Mouse (Mus musculus): ENCODE results near the gene Bcl2l1.
A peak's percentile ranks its signal among the peaks of the same experiment; 100 is the strongest.

Gene Bcl2l1

DNA sequence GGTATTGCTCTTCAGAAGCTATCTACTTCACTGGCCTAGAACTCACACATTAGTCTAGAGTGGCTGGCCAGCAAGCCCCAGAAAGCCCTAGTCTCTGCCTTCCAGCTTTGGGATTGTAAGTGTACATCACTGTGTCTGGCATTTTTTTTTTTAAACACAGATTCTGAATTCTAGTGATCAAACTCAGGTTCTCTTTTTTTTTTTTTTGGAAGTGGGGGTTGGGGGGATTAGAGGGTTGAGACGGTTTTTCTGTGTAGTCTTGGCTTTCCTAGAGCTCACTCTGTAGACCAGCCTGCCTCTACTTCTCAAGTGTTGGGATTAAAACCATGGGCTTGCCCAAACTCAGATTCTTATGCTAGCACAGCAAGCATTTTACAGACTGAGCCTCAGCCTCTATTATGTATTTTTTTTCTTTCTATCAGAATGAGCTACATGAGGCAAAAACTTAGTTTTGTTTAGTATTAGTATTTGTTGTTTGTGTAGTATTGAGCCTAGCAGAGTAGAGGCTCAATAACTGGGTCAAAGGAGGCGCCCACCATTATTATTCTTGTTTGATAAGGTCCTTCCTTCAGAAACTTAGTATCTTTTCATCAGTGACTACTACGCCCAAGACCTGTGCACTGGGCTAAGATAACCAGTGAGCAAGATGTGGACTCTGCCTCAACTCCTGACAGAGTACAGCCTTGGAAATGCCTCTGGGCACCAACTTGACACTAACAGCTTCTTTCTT is 6.9 kb downstream of the Bcl2l1 start:
- DNase-seq (ENCODE audit: low read depth): no peak

DNA sequence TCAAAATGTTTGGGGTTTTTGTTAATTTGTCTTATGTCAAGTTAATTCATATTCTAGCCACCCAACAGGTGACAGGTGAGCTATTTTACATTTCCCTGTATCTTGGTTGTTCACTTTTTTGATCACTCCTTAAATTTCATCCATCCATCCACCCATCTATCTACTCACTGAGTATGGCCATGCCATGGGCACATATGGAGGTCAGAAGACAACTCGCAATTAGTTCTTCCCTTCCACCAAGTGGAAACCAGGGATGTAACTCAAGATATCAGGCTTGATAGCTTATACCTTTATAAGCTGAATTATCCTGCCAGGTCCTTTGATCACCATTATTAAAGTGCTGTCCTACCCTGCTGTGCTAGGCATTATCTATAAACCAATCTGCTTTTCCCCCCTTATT is 7.8 kb downstream of the Bcl2l1 start:
- DNase-seq (ENCODE audit: low read depth): peak; percentile 53

DNA sequence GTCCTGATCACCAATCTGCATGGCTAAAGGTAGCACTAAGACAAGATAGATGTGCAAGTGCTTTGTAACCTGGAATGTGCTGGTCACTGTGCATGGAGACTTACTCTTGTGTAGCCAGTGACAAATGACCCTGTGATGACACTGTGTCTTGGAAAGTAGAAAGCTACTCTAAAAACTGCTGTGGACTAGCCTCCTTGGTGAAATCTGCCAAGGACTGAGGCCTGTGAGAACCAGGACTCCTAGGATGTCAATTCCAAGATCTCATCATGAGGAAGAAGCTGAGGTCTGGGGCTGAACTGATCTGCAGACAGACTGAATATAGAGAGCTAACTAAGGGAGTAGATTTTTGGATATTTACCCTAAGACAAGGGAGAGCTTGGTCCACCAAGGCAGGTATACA is 10.0 kb downstream of the Bcl2l1 start:
- DNase-seq (ENCODE audit: low read depth): no peak

DNA sequence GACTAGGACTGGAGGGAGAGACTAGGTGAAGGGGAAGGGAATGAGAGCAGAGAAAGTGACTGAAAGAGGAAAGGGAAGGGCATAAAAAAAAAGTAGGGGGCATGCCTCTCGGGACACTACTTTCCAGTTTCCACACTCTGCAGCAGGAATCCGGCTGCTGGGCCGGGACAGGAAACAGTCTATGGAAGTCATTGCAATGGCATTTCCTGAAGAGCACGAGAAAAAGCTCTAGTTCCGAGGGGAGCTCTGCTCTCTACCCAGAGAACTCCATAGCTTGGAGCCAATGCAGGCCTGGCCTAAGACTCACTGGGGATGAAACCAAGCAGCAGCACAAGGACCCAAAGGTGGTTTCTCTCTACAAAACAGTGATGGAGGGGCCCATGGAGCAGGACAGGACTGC is 10.5 kb downstream of the Bcl2l1 start:
- DNase-seq (ENCODE audit: low read depth): peak; percentile 40

DNA sequence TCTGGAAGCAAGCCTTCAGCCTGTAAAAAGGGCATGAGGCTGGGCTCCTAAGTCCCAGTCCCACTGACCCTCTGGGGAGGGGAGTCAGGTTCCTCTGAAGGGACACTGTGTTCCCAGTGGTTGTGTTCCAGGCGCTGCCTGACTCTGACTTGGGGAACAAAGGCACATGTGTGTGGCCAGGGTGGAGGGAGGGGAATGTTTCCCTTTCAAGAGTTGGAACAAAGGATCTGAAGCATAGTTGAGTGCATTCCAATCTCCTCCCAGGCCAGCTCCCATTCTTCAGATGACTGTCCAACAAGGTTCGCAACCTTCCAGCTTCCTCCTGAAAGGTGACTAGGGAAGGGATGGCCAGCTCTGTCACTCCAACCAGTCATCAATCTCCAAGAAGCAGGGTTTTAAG is 11.2 kb downstream of the Bcl2l1 start:
- peak; percentile 30 for DNase-seq (ENCODE audit: low read depth)

DNA sequence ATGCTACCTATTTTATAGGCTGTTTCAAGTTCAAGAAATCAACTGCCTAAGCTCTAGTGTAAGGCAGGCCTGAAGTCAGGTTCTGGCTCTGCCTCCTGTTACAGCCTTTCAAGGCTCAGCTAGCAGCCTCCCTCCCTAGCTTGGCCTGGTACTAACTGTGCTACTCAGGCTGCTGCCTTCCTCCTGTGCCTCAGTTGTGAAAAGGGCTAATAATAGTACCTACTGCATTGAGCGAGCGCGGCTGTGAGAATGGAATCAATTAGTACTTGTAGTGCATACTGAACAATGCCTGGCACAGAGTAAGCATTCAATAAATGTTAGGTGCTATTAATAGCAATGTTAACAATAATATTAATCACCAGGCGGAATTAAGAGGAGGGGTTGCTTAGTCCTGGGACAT is 11.6 kb downstream of the Bcl2l1 start:
- peak; percentile 31 for DNase-seq (ENCODE audit: low read depth)

DNA sequence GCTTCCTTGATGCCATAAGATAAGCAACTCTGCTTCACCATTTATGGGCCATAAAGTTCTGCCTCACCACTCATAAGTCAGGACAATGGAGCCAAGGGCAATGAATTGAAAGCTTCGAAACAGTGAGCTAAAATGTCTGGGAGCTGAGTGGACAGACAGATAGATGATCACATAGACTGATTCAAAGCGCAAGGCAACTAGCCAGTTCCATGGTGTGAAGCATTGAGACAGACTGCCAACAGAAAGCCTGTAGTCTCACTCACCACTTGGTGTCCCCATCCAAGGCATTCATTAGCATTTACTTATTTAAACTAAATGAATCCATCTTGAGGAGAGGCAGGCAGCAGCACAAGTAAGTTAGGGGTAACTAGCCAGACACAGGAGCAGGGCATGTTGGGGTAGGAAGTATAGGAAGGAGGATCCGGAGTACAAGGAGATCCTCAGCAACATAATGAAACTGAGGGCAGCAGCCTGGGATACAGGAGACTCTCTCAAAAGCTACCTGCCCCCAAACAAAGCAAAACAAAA is 12.4 kb downstream of the Bcl2l1 start:
- DNase-seq (ENCODE audit: low read depth): peak; percentile 41

DNA sequence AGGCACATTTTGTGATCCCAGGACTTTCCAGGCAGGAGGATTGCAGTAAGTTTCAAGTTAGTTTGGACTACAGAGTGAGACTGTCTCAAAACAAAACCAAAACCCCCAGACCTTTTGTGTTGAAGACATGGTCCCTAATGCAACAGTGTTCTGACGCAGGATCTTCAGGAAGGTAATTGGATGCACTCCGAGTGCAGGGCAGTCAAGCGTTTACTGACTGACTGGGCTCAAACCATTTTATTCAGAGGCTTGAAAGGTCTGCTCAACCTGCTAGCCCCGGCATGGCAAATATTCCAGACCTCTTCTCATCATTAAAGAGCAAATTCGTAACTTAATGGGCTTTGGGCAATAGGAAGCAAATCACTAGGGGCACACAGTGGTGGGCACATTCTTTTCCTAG is 12.8 kb downstream of the Bcl2l1 start:
- no peak for DNase-seq (ENCODE audit: low read depth)

DNA sequence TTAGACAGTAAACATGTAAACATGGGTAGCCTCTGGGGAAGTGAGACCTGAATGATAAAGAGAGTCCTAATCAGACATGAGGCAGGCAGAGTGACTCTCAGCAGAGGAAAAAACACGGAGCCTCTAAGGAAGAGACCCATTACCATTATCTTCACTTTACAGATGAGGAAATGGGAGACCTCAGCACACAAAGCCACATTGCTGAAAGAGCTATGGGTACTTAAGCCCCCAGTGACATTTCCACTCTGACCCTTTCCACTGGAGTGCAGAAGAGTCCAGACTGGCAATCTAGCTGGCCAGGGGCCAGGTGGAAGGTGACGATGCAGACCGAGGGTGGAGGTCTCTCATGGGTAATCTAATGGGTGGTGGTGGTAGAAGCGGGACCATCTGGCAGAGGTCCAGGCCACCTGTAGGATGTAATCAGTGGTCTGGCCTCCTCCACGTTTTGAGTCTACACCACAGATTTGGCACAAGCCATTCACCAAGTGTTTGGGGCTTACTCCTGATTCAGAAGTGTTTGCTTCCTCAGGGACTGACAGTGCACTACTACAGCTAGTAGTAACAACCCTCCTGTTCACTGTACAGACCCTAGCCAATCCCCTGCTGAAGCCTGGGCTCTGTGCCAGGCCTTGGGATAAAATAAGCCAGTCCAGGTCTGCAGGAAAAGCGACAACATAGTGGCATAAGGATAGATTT is 13.8 kb downstream of the Bcl2l1 start:
- peak; percentile 78 for DNase-seq (ENCODE audit: low read depth)

DNA sequence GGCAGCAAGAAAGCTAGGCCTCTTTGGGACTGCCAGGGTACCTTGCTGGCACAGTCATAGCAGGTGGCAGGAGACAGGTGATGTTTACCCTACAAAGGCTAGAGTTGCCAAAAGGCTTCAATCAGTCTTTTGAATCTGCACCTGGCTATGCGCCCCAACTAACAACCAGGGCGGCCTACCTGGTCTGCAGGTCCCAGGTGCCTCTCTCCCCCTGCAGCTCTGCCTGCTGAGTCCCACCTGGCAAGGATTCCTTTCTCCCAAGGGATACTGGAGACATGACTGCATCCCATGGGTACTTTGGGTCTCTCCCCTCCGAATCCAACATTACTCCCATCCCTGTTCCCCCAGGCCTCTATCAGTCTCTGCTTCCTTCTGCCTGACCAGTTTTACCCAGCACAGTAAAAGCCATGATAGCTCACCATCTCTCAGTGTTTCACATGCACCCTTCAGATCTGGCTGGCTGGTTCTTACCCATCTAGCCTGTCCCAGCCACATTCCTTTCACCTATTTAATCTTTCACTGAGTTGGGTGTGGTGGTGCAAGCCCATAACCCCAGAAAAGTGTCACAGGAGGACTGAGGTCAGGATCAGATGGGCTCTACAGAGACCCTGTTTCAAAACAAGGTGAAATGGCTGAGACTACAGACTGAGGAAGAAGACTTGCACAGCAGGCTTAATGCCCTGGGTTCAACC is 14.7 kb downstream of the Bcl2l1 start:
- DNase-seq (ENCODE audit: low read depth): peak; percentile 18

DNA sequence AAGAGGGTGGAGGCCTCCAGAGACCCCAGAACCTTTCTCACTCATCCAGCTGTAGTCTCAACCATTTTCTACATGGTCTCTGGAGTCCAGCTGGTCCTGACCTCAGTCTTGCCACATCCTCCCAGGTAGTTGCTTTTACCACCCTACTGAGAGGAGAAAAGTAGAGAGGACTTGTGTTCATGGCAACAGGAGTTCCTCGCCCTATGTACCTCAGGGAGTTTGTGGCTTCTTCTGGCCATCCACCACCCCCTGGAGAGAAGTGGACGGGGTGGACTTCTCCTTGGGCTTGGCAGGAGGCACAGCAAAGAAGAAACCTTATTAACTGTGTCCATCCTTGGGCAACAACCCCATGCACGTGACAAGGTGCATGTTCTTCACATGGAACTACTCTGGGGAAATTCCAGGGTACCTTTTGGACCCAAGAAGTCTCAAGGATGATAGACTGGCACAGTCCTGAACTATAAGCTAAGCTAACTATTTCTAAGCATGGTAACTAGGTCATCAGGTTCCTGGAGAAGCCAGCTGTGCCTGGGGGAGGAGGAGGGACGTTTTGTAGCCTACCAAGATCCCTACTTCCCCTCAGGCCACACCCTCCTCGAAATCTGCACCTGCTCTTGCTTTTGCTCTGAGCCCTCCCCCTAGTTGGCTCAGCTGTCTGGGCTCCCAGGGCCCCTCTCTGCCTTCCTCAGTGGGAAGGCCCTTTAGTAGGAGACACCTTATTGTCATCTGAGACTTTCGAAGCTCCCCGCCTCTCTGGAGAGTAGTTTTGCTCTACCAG is 15.5 kb downstream of the Bcl2l1 start:
- peak; percentile 42 for DNase-seq (ENCODE audit: low read depth)

DNA sequence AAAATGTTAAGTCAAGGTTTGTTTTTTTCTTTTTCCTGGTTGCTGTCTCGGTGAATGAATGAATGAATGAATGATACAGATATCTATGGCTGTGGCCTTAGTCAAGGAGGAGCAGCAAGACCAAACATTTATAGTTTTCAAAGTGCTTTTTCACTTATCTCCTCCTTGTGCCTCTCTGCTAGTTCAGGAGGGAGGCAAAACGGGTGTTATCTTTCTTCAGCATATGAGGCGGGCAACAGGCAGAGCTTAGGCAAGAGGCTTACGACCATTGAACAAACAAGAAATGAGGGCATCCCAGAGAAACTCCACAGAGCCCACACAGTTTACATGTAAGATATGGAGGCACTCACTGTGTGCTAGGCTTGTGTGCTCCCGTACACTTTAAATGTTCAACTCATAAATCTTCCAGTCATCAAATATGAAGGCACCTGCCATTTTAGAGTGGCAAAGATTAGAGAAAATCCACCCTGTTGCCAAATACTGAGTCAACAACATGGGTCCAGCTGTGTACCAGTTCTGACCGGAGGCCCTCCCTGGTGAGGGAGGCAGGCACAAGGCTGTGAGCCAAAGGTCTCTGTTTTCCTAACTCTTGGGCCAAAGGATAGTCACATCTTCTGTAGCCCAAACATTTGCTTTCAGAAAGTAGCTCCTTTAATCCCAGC is 17.2 kb downstream of the Bcl2l1 start:
- no peak for DNase-seq (ENCODE audit: low read depth)

DNA sequence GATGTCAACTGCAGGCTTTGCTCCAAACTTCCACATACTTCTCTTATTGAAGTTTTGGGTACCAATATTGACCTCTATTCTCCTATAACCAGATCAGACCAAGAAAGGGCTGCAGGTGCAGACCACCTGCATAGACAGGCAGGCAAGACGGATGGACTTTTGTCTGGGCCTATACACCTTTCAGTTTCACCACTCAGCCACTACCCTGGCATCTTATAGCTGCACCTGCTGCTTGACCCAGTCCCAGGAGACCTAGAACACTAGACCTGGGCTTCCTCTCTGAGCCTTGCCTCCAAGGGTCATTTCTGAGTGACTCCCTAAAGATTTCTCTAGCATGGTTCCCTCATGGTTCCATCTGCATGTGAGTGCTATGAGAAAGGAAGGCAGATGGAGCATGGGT is 18.3 kb downstream of the Bcl2l1 start:
- DNase-seq (ENCODE audit: low read depth): no peak

DNA sequence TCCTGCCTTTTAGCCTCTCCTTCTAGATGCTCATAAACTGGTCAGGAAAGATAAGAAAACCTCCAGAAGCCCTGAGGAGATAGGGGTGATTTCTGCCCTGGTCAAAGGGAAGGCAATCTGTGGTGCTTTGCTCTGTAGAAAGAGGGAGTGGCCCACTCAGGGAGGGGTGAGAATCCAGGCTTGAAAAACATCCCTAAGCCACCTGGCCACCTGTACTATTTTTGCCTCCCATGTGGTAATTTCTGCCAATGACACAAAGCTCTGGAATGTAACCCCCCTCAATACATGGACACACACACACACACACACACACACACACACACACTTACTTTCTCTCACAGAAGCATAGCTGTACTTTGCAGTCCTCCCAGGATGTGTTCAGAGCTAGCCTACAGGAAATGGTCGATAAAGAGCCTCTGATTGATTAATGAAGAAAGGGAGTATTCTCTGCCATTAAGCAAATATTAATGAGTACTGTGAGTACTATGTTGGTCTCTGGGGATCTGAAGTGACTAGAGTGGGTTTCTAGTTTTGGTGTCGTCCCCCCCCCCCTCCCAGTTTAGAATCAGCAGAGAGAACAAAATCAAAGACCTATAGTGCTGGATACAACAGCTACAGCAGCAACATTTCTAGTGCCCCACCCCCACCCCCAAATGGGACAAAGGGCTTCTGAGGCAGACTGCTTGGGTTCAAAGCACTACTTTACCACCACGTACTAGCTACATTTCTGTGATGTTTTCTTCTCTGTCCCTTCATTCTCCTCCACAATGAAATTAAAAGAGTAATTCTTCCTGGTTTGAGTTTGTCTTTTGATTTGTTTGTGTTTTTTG is 20.0 kb downstream of the Bcl2l1 start:
- no peak for DNase-seq (ENCODE audit: low read depth)

DNA sequence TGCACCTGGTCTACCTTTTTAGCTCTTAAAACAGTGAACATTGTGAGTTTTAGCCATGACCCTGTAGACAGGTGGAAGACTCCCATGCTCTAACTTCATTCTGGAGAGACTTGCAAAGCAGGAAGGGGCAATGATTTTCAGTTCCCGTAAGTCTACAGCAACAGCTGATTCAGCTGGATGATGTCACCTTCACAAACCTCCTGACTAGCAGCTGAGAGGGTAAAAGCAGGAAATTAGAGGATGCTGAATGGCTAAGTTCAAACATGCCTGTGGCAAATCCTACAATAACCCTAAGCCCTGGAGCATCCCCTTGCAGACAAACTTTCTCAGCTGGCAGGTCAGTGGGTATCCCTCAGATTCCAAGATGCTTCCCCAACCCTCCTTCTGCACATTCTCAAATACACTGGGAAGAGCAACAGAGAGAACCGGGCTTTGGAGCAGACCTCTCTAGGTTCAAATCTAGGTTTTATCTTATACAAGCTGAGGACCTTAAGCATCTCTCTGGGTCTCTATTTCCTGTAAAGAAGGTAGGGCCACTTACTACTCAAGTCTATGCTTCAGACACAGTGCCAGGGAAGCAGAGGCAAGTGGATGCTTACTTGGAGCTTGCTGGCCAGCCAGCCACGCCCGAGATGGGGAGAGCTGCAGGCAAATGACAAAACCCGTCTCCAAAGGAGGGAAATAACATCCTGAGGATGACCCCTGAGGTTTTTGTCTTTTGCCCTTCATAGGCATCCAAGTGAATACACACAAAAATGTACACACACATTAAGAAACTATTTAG is 21.2 kb downstream of the Bcl2l1 start:
- no peak for DNase-seq (ENCODE audit: low read depth)

DNA sequence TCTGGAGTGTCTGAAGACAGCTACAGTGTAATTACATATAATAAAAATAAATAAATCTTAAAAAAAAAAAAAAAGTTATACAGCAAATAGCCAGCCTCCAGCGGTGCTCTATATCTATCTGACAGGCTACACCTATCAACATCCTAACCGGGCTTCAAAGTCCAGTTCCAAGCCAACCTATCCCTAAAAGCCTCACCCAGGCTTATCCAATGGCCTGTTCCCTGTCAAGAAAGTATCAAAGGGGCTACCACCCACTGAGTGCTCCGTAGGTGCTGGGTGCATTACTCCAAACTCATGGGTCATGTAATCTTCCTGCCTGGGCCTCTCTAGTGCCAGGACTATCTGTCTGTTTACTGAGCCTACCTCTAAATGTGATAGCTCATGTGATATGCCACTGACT is 23.4 kb downstream of the Bcl2l1 start:
- DNase-seq (ENCODE audit: low read depth): no peak

DNA sequence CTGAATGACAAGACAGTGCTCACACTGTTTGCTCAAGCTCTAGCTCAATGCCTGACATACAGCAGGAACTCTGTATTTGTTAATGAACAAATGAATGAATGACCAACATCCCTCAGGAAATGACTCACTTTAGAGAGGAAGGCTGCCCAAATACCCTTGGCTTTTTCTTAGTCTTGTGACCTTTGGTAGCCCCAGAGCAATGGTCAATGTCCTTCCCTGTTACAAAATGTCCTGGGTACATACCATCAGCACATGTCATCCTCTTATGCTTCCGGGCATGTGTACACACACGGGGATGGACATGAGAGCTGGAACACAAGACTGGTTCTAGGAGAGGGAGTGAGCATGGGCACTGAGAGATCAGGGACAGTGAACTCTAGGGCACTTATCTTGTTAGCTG is 25.5 kb downstream of the Bcl2l1 start:
- peak; percentile 91 for DNase-seq (ENCODE audit: low read depth)

DNA sequence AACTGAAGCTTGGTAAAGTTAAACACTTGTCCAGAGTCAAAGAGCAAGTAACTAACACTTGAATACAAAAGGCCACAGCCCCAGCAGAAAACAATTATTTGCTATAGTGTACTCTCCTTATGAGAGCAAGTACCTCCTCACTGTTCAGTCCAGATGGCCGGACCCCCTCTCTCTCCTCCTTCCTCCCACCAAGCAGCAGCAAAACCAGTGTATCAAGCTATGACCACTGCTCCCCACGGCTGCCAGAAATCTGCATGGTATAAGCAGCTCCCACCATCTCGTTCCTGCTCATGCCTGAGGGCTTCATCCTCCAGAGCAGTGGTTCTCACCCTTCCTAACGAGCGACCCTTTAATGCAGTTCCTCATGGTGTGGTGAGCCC is 26.4 kb downstream of the Bcl2l1 start:
- no peak for DNase-seq (ENCODE audit: low read depth)

DNA sequence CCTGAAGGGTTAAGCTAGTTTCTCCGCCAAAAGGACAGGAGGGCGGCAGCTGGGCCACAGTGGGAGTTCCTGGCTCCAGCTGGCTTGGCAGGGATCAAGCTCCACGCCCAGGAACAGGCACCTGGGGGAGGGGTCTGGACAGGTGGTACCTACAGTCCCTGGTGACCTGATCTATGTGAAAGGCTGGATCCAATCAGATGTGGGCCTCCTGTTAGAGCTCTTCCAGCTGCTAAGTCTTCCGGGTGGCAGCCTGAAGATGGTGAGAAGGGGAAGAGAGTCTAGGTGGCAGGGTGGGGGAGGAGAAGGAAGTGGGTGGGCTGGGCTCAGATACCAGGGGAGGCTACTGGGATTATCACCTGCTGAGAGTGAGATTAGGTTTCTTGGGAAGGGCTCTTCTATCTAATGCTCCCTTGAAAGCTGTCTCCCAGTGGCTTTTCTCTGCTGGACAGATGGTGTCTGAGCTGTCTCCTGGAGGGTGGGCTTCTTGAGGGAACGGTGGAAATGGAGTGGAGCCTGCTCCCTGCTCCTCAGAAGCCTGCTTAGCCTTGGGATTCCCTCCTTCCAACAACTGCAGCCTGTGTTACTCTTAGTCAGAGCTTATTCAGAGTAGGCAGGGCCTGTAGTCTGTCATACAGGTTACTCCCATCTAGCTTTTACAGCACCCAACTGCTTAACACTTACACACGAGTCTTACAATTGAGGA is 27.0 kb downstream of the Bcl2l1 start:
- no peak for DNase-seq (ENCODE audit: low read depth)
